In the genomic region with DNA sequence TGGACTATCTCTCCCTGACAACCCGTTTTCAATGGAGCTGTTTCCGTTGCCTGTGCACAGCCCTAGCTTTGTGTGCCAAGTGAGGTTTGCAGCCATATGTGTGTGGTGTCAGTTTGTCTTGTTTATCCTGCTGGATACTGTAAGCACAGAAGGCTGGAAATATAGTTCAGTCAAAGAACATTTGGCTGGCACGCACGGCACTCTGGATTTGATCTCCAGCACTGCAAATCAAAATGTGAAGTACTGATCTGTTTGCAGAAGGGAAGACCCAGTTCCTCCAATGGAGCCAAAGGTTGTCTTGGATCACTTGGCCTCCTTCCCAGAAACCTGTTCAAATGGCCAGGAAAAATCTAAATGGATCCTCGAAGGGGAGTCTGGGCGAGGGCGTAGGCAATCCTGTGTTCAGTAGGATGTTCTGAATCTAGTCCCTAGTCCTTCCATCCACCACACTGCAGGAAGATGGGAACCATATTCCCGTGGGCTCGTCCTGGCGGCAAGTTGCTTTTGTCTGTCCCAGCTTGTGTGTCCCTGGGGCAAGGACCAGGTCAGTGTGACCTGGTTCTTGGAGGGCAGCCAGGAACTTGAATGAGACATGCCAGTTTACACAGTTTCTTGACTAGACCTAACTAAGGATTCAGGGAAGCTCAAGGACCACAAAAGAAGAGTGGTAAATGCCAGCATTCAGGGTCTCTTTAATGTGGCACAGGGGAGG, we compare ENCODE assay signal across 12 mouse cellular contexts. TPM values are rescaled to one million over a fixed set of nuclear protein-coding genes. Genes with fewer than 3 reads are reported as not detected.
A peak's percentile ranks its signal among the peaks of the same experiment; 100 is the strongest.
DNase-seq lines count a peak whose midpoint lies in the region; TF ChIP-seq lines count a peak whose summit lies in the region.
"Had no signal": no experiment of that assay in that cellular context is flagged by ENCODE, and none has a peak within 500 bp of the region (broad histone marks: within the 10 kb centered on the region; RNA-seq: fewer than 3 reads in every experiment).

No protein-coding gene starts in this region.

- no peak for TF ChIP-seq CTCF in left cerebral cortex, adult 2 months (IDR thresholded peaks at IDR 0.05)
- TF ChIP-seq CTCF in layer of hippocampus, adult 2 months (conservative IDR thresholded peaks at IDR 0.05) = no peak

- no peak overlapping the region for H3K4me3 ChIP-seq in left cerebral cortex, adult 2 months
- no peak overlapping the region for H3K4me3 ChIP-seq in layer of hippocampus, adult 2 months
- H3K4me3 ChIP-seq: neural tube, embryonic 13.5 days had no signal

- no peak overlapping the region for H3K27ac ChIP-seq in left cerebral cortex, adult 2 months
- H3K27ac ChIP-seq in layer of hippocampus, adult 2 months = no peak overlapping the region
- H3K27ac ChIP-seq: hindbrain, embryonic 14.5 days; neural tube, embryonic 13.5 days had no signal

- intact Hi-C loops in left cerebral cortex, postnatal 25 days (cut with DNase I) = no loop called here
- intact Hi-C loops in left cerebral cortex, adult 2 months (cut with DNase I) = no loop called here

- peak; percentile 62 to 78 for DNase-seq in cerebellum, postnatal 10 days
- DNase-seq in cerebellum, postnatal 25 days = no peak
- peak; percentile 36 to 47 for DNase-seq in left cerebral cortex, postnatal 25 days (ENCODE audit: low spot score in 2 of 2)
- no peak for DNase-seq in left cerebral cortex, adult 2 months (ENCODE audit: extremely low spot score in 1 of 2, low spot score in 2 of 2)
- peak; percentile 64 for DNase-seq in adrenal gland, postnatal 14 days
- DNase-seq in layer of hippocampus, adult 2 months (ENCODE audit: low spot score in 2 of 2) = peak; percentile 52 to 71
- DNase-seq in retina, embryonic 14.5 days (ENCODE audit: low spot score) = no peak
- no peak for DNase-seq in spleen, postnatal 4 days (ENCODE audit: low spot score in 2 of 2)
- DNase-seq: cerebellum, adult 8-10 months; heart, adult 11 months had no signal

RNA-seq across cellular contexts. Expression of a gene that starts 11.3 kb away (rescaled TPM):
- 1 to 10 TPM; 2.1 to 2.2 TPM for total RNA-seq in left cerebral cortex, postnatal 25 days (2021)
- 1 to 10 TPM; 1.7 to 2.0 TPM for total RNA-seq in left cerebral cortex, adult 2 months (2021)
- total RNA-seq in adrenal gland, postnatal 14 days (2021) = 37.8 and 44.2 TPM in 2 replicates
- 1 to 10 TPM; 1.7 to 2.0 TPM for total RNA-seq in layer of hippocampus, adult 2 months (2021)

RNA-seq across cellular contexts. Expression of a gene that starts 19.9 kb away (rescaled TPM):
- total RNA-seq in left cerebral cortex, postnatal 25 days (2021) = 10 to 100 TPM; 20.1 to 23.1 TPM
- 10 to 100 TPM; 23.6 to 25.0 TPM for total RNA-seq in left cerebral cortex, adult 2 months (2021)
- 72.8 and 74.6 TPM in 2 replicates for total RNA-seq in adrenal gland, postnatal 14 days (2021)
- total RNA-seq in layer of hippocampus, adult 2 months (2021) = 10 to 100 TPM; 11.6 to 13.8 TPM

Comparison
In these comparisons a context has a peak if more than half of its experiments do, and no peak if none do; other contexts are left out.
1. DNase-seq: peak in cerebellum, postnatal 10 days (2 of 2), left cerebral cortex, postnatal 25 days (2 of 2), adrenal gland, postnatal 14 days (single experiment) and layer of hippocampus, adult 2 months (2 of 2); none in cerebellum, postnatal 25 days (0 of 2), left cerebral cortex, adult 2 months (0 of 2), retina, embryonic 14.5 days (single experiment) and spleen, postnatal 4 days (0 of 2).
2. RNA of a gene that starts 11.3 kb away (total RNA-seq): 37.8 to 44.2 TPM in adrenal gland, postnatal 14 days; 2.1 to 2.2 TPM in left cerebral cortex, postnatal 25 days, 1.7 to 2.0 TPM in layer of hippocampus, adult 2 months and 1.7 to 2.0 TPM in left cerebral cortex, adult 2 months; every median in the first group is over 10 times any median in the second.